Mouse (Mus musculus): ENCODE data around the gene Edn2.

The Edn2 gene

GRCm38 (mm10) chr4:120161166-120161949 is at the start of gene Edn2:
Edn2 (plus strand) TSS chr4:120161206.
- peak; percentile 13 for DNase-seq (ENCODE audit: low read depth, low spot score)

- no peak for DNase-seq (ENCODE audit: low read depth, low spot score)
Measured at GRCm38 (mm10) chr4:120115516-120115915, 45.5 kb upstream of the Edn2 start.

GRCm38 (mm10) chr4:120116312-120116711 is 44.7 kb upstream of the Edn2 start:
- DNase-seq (ENCODE audit: low read depth, low spot score): no peak

- peak; percentile 32 for DNase-seq (ENCODE audit: low read depth, low spot score)
Measured at GRCm38 (mm10) chr4:120120276-120120675, 40.7 kb upstream of the Edn2 start.

- DNase-seq (ENCODE audit: low read depth, low spot score): no peak
Measured at GRCm38 (mm10) chr4:120124656-120125055, 36.4 kb upstream of the Edn2 start.

- no peak for DNase-seq (ENCODE audit: low read depth, low spot score)
Measured at GRCm38 (mm10) chr4:120126047-120126446, 35.0 kb upstream of the Edn2 start.

- DNase-seq (ENCODE audit: low read depth, low spot score): no peak
Measured at GRCm38 (mm10) chr4:120127333-120127732, 33.7 kb upstream of the Edn2 start.

GRCm38 (mm10) chr4:120128033-120128432 is 33.0 kb upstream of the Edn2 start:
- no peak for DNase-seq (ENCODE audit: low read depth, low spot score)

GRCm38 (mm10) chr4:120129233-120129885 is 31.6 kb upstream of the Edn2 start:
- peak; percentile 40 for DNase-seq (ENCODE audit: low read depth, low spot score)

GRCm38 (mm10) chr4:120130926-120131325 is 30.1 kb upstream of the Edn2 start:
- DNase-seq (ENCODE audit: low read depth, low spot score): no peak

GRCm38 (mm10) chr4:120131441-120132220 is 29.4 kb upstream of the Edn2 start:
- no peak for DNase-seq (ENCODE audit: low read depth, low spot score)

GRCm38 (mm10) chr4:120134223-120134622 is 26.8 kb upstream of the Edn2 start:
- DNase-seq (ENCODE audit: low read depth, low spot score): no peak

- no peak for DNase-seq (ENCODE audit: low read depth, low spot score)
Measured at GRCm38 (mm10) chr4:120141810-120142209, 19.2 kb upstream of the Edn2 start.

GRCm38 (mm10) chr4:120142905-120143304 is 18.1 kb upstream of the Edn2 start:
- no peak for DNase-seq (ENCODE audit: low read depth, low spot score)

- DNase-seq (ENCODE audit: low read depth, low spot score): no peak
Measured at GRCm38 (mm10) chr4:120144343-120144742, 16.7 kb upstream of the Edn2 start.

- DNase-seq (ENCODE audit: low read depth, low spot score): no peak
Measured at GRCm38 (mm10) chr4:120145931-120146330, 15.1 kb upstream of the Edn2 start.

- DNase-seq (ENCODE audit: low read depth, low spot score): peak; percentile 69
Measured at GRCm38 (mm10) chr4:120148291-120149141, 12.5 kb upstream of the Edn2 start.

GRCm38 (mm10) chr4:120149142-120149524 is 11.9 kb upstream of the Edn2 start:
- peak; percentile 84 for DNase-seq (ENCODE audit: low read depth, low spot score)

- DNase-seq (ENCODE audit: low read depth, low spot score): no peak
Measured at GRCm38 (mm10) chr4:120150345-120150920, 10.6 kb upstream of the Edn2 start.

- no peak for DNase-seq (ENCODE audit: low read depth, low spot score)
Measured at GRCm38 (mm10) chr4:120151906-120152305, 9.1 kb upstream of the Edn2 start.

- DNase-seq (ENCODE audit: low read depth, low spot score): peak; percentile 30
Measured at GRCm38 (mm10) chr4:120152648-120153047, 8.4 kb upstream of the Edn2 start.
